Mouse (Mus musculus) heart, embryonic 11.5 days (tissue): ENCODE data around the gene Tie1. TPM values are rescaled to one million over a fixed set of nuclear protein-coding genes. Genes with fewer than 3 reads are reported as not detected.
A peak's percentile ranks its signal among the peaks of the same experiment; 100 is the strongest.

ENCODE experiments used
- ATAC-seq: fragments of 200-750 bp; cut with Nextera tagmentation; replicated peaks from 2 replicates; pipeline ENCODE4 v1.8.0; 2017; ENCODE audit warnings: moderate library complexity; ENCODE audit not compliant: insufficient number of reproducible peaks, low FRiP score, low TSS enrichment
- H3K27ac ChIP-seq: fragments of 300-500 bp; sonication (generic); 2 replicates; pipeline ENCODE4 v1.5.1; 2014; ENCODE audit warnings: mild to moderate bottlenecking, low read depth, low read length
- H3K27me3 ChIP-seq: fragments of 300-500 bp; sonication (generic); 2 replicates; pipeline ENCODE4 v1.6.1; 2014; ENCODE audit warnings: mild to moderate bottlenecking, low read length, mixed read lengths; ENCODE audit not compliant: control insufficient read depth, insufficient read depth
- H3K36me3 ChIP-seq: fragments of 300-500 bp; sonication (generic); 2 replicates; pipeline ENCODE4 v1.6.1; 2014; ENCODE audit warnings: mild to moderate bottlenecking, low read length, moderate library complexity, mixed read lengths; ENCODE audit not compliant: control insufficient read depth, insufficient read depth
- H3K4me1 ChIP-seq: fragments of 300-500 bp; sonication (generic); 2 replicates; pipeline ENCODE4 v1.6.1; 2014; ENCODE audit warnings: low read length; ENCODE audit not compliant: control insufficient read depth, insufficient read depth
- H3K4me2 ChIP-seq: fragments of 300-500 bp; sonication (generic); 2 replicates; pipeline ENCODE4 v1.6.1; 2014; ENCODE audit warnings: mild to moderate bottlenecking, moderate library complexity
- H3K4me3 ChIP-seq: fragments of 300-500 bp; sonication (generic); 2 replicates; pipeline ENCODE4 v1.5.1; 2014; ENCODE audit warnings: low read depth, low read length
- H3K9ac ChIP-seq: fragments of 300-500 bp; sonication (generic); 2 replicates; pipeline ENCODE4 v1.6.1; 2014; ENCODE audit warnings: mild to moderate bottlenecking, low read depth, low read length, moderate library complexity
- H3K9me3 ChIP-seq: fragments of 300-500 bp; sonication (generic); replicated peaks from 2 replicates; pipeline ENCODE4 v1.6.1; 2016; ENCODE audit warnings: low read length; ENCODE audit not compliant: control insufficient read depth
- WGBS: fragments of 180-500 bp; shearing (Covaris S2); extraction: QIAGEN DNeasy Blood & Tissue Kit; methylation state at CpG from one replicate; pipeline ENCODE4 v1.1.7; 2014; ENCODE audit not compliant: insufficient replicate concordance; 5-methylcytosine and 5-hydroxymethylcytosine counted together
- polyA plus RNA-seq: library from polyadenylated mRNA; unstranded; fragments of >200 nt; fragmentation: Nextera tagmentation; extraction: Ambion mirVana; gene quantifications from 2 replicates; pipeline ENCODE4 v1.2.1, GENCODE M21; 2014

The Tie1 gene
- polyA plus RNA-seq, 1 experiment from 2014 or later: 34.6 TPM

DNA sequence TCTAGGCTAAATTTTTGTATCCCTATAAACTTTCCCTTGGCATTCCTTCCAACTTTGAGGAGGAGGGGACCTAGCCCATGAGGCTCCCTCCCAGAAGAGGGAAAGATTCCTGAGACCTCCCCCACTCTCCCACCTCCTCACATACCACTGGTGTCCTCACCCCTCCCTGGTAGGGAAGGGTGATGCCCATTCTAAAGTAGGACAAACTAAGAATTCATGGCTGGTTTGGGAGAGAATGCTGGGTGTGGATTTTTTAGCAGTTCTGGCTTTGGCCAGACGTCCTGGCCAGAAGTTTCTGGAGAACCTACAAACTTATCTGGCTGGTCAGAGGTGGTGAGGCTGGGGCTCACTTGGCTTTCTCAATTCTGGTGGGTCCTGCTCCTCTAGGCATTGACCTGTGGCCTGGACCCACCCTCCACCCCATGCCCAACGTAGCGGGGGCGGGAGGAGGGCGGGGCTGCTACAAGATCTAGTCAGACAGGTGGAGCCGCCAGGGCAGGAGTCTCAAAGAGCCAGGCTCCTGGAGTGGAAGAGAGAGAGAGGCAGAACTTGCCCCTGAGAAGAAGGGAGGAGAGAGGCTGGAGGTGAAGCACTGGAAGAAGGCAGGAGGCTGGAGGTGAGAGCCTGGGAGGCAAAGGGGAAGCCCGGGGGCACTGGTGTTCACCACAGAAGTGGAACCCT is 60.5 kb downstream of the Tie1 start:
- Histone ChIP-seq H3K4me3 (peak overlapping the region; percentile 84), H3K4me1 (peaks cover 27% of the 10 kb centered on the region), H3K36me3 (peaks cover 19% of the 10 kb centered on the region), H3K4me2 (peak overlapping the region; percentile 83), H3K27me3 (no peaks in the 10 kb centered on the region), H3K9me3 (no peaks in the 10 kb centered on the region), H3K9ac (no peak overlapping the region), H3K27ac (no peak overlapping the region)
- 38% methylated on average over 7 of the region's 7 CpGs for WGBS
- ATAC-seq: no peak

DNA sequence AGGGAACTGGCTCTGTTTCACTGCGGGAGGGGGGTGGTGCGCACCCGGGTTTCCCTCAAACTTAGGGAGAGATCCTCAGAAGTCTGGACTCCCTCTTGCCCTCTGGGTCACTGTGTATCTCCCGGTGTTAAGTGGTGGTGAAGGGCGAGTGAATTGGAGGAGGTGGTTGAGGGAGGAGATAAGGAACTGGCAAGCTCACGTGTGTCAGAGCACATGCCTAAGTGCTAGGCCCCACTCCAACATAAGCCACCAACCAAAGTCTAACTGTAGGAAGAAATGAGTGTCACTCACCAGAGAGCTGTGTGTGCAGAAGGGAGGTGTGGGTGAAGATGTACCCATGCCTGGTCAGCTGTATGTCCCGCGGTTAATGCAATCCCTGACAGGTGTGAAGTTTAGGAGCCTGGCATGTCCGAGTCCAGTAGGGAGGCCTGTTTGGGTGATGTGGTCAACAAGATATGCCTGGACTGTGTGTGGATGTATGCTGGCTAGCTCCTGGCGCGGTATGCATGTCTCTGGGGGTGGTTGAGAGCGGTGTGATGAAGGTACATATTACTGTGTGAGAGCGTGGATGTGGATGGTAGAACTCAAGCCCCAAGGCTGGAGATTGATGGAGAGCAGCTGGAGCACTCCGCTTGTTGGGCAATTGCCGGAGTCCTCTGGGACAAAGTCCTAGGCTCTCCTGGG is 61.2 kb downstream of the Tie1 start:
- H3K9ac ChIP-seq: peak overlapping the region; percentile 88
- WGBS: 32% methylated on average over 15 of the region's 15 CpGs
- peak overlapping the region; percentile 83 for H3K4me2 ChIP-seq
- H3K4me1 ChIP-seq: peaks cover 25% of the 10 kb centered on the region
- H3K27me3 ChIP-seq: no peaks in the 10 kb centered on the region
- ATAC-seq: peak; percentile 50
- peak overlapping the region; percentile 78 for H3K27ac ChIP-seq
- H3K36me3 ChIP-seq: peaks cover 19% of the 10 kb centered on the region
- no peaks in the 10 kb centered on the region for H3K9me3 ChIP-seq
- peak overlapping the region; percentile 84 for H3K4me3 ChIP-seq

DNA sequence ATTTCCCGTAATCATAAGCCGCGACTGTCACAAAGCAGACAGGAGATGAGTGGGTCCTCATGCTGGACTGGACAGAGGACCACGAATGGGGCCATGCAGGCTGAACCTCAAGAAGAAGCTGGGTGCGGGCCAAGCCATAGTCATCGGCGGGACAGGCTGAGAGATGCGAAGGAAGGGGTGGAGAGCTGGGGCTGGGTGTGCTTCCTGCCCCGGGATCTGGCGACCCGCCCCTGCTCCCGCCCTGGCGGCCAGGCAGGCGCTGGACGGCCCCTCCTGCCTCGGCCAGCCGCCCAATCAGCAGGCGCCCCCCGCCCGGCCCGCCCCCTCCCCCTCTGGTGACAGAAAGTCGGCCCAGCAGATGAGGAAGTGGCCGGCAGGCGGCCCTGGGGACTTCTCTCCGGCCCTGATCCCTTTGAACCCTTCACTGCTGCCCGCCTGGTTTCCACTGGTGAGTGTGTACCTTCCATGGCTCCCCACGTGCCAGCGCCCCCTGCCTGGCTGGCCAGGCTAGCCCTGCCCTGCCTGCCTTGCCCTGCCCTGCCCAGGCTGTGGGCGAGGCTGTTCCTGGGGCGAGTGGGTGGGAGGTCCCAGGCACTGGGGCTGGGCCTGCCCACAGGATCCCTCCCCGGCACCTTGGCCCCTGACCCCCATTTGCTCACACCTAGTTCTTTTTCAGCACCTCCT is 62.0 kb downstream of the Tie1 start, which contains the start of gene Elovl1:
Elovl1 (plus strand) TSS at position 326 of the 684 bp plus-strand sequence.
- Histone ChIP-seq H3K4me2 (peak within 1 kb of the TSS; percentile 83), H3K4me1 (peaks cover 25% of the 10 kb centered on the region), H3K9me3 (no peaks in the 10 kb centered on the region), H3K27ac (peak within 1 kb of the TSS; percentile 78), H3K4me3 (peak within 1 kb of the TSS; percentile 84), H3K27me3 (no peaks in the 10 kb centered on the region), H3K36me3 (peaks cover 13% of the 10 kb centered on the region), H3K9ac (peak within 1 kb of the TSS; percentile 88)
- WGBS: 2% methylated on average over 30 of the region's 31 CpGs
- ATAC-seq: peak; percentile 94

DNA sequence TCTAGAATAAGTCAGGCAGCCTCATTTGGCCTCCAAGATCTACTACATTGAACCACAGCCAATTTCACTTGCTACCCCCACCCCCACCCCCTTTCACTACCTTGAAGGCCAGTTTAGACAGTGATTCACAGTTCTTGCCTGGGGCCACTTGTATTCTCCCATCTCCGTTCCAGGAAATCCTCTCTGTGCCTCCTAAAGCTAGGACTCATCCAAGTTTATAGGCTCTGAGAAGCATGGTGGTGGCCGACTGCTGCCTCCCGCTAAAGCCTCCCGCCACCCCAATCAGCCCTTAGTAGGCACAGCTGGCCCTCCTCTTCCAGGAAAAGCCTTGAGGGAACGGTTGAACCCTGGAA is 62.5 kb downstream of the Tie1 start:
- Histone ChIP-seq H3K9ac (peak overlapping the region; percentile 80), H3K27ac (peak overlapping the region; percentile 59; the same call in 1 of the 2 replicates), H3K4me1 (peaks cover 25% of the 10 kb centered on the region), H3K9me3 (no peaks in the 10 kb centered on the region), H3K27me3 (no peaks in the 10 kb centered on the region), H3K4me2 (peak overlapping the region; percentile 83), H3K36me3 (peaks cover 11% of the 10 kb centered on the region), H3K4me3 (peak overlapping the region; percentile 84)
- ATAC-seq: peak; percentile 0; the same call in 1 of the 2 replicates
- 7% methylated on average over 5 of the region's 5 CpGs for WGBS

- no peak for ATAC-seq
- H3K4me3 ChIP-seq: no peak overlapping the region
- H3K27ac ChIP-seq: no peak overlapping the region
- H3K4me1 ChIP-seq: peaks cover 25% of the 10 kb centered on the region
- no peak overlapping the region for H3K9ac ChIP-seq
- no peaks in the 10 kb centered on the region for H3K27me3 ChIP-seq
- H3K4me2 ChIP-seq: no peak overlapping the region
- peaks cover 5% of the 10 kb centered on the region; the same call in 1 of the 2 replicates for H3K36me3 ChIP-seq
- H3K9me3 ChIP-seq: no peaks in the 10 kb centered on the region
- WGBS: 96% methylated on average over 1 of the region's 1 CpGs
Observed at GRCm38 (mm10) chr4:118425374-118425773, 64.5 kb downstream of the Tie1 start.

- no peak for ATAC-seq
- peaks cover 6% of the 10 kb centered on the region for H3K36me3 ChIP-seq
- no peaks in the 10 kb centered on the region for H3K27me3 ChIP-seq
- WGBS: 33% methylated on average over 4 of the region's 4 CpGs
- H3K9me3 ChIP-seq: no peaks in the 10 kb centered on the region
- H3K4me2 ChIP-seq: no peak overlapping the region
- no peak overlapping the region for H3K27ac ChIP-seq
- H3K9ac ChIP-seq: no peak overlapping the region
- no peak overlapping the region for H3K4me3 ChIP-seq
- peaks cover 20% of the 10 kb centered on the region for H3K4me1 ChIP-seq
Observed at GRCm38 (mm10) chr4:118424541-118425160, 65.2 kb downstream of the Tie1 start.

DNA sequence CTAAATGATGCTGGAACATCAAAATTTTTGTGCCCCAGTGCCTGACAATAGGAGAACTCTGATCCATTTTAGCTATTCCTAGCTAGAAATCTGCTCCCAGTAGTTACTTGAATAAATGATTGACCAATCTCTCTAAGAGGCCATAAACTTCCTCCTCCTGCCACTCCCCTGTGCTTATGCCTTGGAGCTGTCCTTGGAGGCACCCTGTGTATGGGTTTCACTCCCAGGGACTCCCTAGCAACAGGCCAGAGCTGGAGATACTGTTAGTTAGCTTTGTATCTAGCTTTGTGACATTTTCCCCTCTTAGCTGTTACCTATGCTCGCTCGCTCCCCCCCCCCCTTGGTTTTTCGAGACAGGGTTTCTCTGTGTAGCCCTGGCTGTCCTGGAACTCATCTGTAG is 68.5 kb downstream of the Tie1 start:
- Histone ChIP-seq H3K9ac (no peak overlapping the region), H3K27ac (no peak overlapping the region), H3K27me3 (no peaks in the 10 kb centered on the region), H3K9me3 (no peaks in the 10 kb centered on the region), H3K4me1 (no peaks in the 10 kb centered on the region), H3K4me3 (no peak overlapping the region), H3K4me2 (no peak overlapping the region), H3K36me3 (peaks cover 16% of the 10 kb centered on the region)
- no peak for ATAC-seq
- 92% methylated on average over 3 of the region's 3 CpGs for WGBS
